Mouse (Mus musculus): Measurements from ENCODE around the gene Nedd4. TPM values are rescaled to one million over a fixed set of nuclear protein-coding genes. Genes with fewer than 3 reads are reported as not detected.

Nedd4 gene
- polyA plus RNA-seq, 1 experiment from 2014 or later, result 563 TPM

- Histone ChIP-seq H3K4me1 (replicated peaks) (peaks cover 10% of the 10 kb centered on the region), H3K36me3 (no peaks in the 10 kb centered on the region), H3K9me3 (no peaks in the 10 kb centered on the region), H3K9ac (replicated peaks) (no peak overlapping the region), H3K27me3 (no peaks in the 10 kb centered on the region), H3K27ac (no peak overlapping the region), H3K4me3 (replicated peaks) (no peak overlapping the region), H3K4me2 (replicated peaks) (no peak overlapping the region)
- 49% methylated on average over 5 of the region's 5 CpGs for WGBS
- ATAC-seq, result no peak
These were observed 118.5 kb downstream of the Nedd4 start for GRCm38 (mm10) chr9:72780694-72781093.

- Histone ChIP-seq H3K27ac (no peak overlapping the region), H3K9ac (replicated peaks) (no peak overlapping the region), H3K9me3 (no peaks in the 10 kb centered on the region), H3K4me1 (replicated peaks) (peaks cover 10% of the 10 kb centered on the region), H3K4me2 (replicated peaks) (no peak overlapping the region), H3K27me3 (no peaks in the 10 kb centered on the region), H3K4me3 (replicated peaks) (no peak overlapping the region), H3K36me3 (no peaks in the 10 kb centered on the region)
- 70% methylated on average over 4 of the region's 4 CpGs for WGBS
- no peak for ATAC-seq
These were observed 119.3 kb downstream of the Nedd4 start for GRCm38 (mm10) chr9:72781466-72781865.

- Histone ChIP-seq H3K27ac (no peak overlapping the region), H3K9me3 (no peaks in the 10 kb centered on the region), H3K27me3 (no peaks in the 10 kb centered on the region), H3K4me1 (replicated peaks) (peaks cover 10% of the 10 kb centered on the region), H3K4me2 (replicated peaks) (no peak overlapping the region), H3K9ac (replicated peaks) (no peak overlapping the region), H3K36me3 (no peaks in the 10 kb centered on the region), H3K4me3 (replicated peaks) (no peak overlapping the region)
- 64% methylated on average over 8 of the region's 8 CpGs for WGBS
- ATAC-seq, result no peak
These were observed 120.0 kb downstream of the Nedd4 start for GRCm38 (mm10) chr9:72782121-72782520.

- H3K27me3 ChIP-seq, result no peaks in the 10 kb centered on the region
- H3K4me1 ChIP-seq (replicated peaks), result no peaks in the 10 kb centered on the region
- H3K9me3 ChIP-seq, result no peaks in the 10 kb centered on the region
- no peak overlapping the region for H3K9ac ChIP-seq (replicated peaks)
- H3K4me3 ChIP-seq (replicated peaks), result no peak overlapping the region
- no peak overlapping the region for H3K4me2 ChIP-seq (replicated peaks)
- no peak overlapping the region for H3K27ac ChIP-seq
- 88% methylated on average over 1 of the region's 1 CpGs for WGBS
- H3K36me3 ChIP-seq, result no peaks in the 10 kb centered on the region
- ATAC-seq, result no peak
These were observed 125.6 kb downstream of the Nedd4 start for GRCm38 (mm10) chr9:72787732-72788131.

GRCm38 (mm10) chr9:72790530-72791212 lies 128.5 kb downstream of the Nedd4 start:
- Histone ChIP-seq H3K4me1 (replicated peaks) (no peaks in the 10 kb centered on the region), H3K27me3 (no peaks in the 10 kb centered on the region), H3K36me3 (no peaks in the 10 kb centered on the region), H3K4me3 (replicated peaks) (no peak overlapping the region), H3K4me2 (replicated peaks) (no peak overlapping the region), H3K9me3 (no peaks in the 10 kb centered on the region), H3K9ac (replicated peaks) (no peak overlapping the region), H3K27ac (no peak overlapping the region)
- WGBS, result 58% methylated on average over 14 of the region's 14 CpGs
- no peak for ATAC-seq

- Histone ChIP-seq H3K4me1 (replicated peaks) (no peaks in the 10 kb centered on the region), H3K4me2 (replicated peaks) (no peak overlapping the region), H3K36me3 (no peaks in the 10 kb centered on the region), H3K4me3 (replicated peaks) (no peak overlapping the region), H3K27ac (no peak overlapping the region), H3K9ac (replicated peaks) (no peak overlapping the region), H3K9me3 (no peaks in the 10 kb centered on the region), H3K27me3 (no peaks in the 10 kb centered on the region)
- ATAC-seq, result no peak
- 50% methylated on average over 10 of the region's 10 CpGs for WGBS
These were observed 129.1 kb downstream of the Nedd4 start for GRCm38 (mm10) chr9:72791213-72791582.

- ATAC-seq, result no peak
- H3K4me2 ChIP-seq (replicated peaks), result no peak overlapping the region
- H3K9me3 ChIP-seq, result no peaks in the 10 kb centered on the region
- no peak overlapping the region for H3K9ac ChIP-seq (replicated peaks)
- no peak overlapping the region for H3K27ac ChIP-seq
- no peaks in the 10 kb centered on the region for H3K36me3 ChIP-seq
- H3K27me3 ChIP-seq, result no peaks in the 10 kb centered on the region
- H3K4me1 ChIP-seq (replicated peaks), result no peaks in the 10 kb centered on the region
- WGBS, result 11% methylated on average over 6 of the region's 6 CpGs
- no peak overlapping the region for H3K4me3 ChIP-seq (replicated peaks)
These were observed 129.5 kb downstream of the Nedd4 start for GRCm38 (mm10) chr9:72791681-72792080.

GRCm38 (mm10) chr9:72795243-72795642 lies 133.1 kb downstream of the Nedd4 start:
- Histone ChIP-seq H3K4me2 (replicated peaks) (no peak overlapping the region), H3K27ac (no peak overlapping the region), H3K27me3 (no peaks in the 10 kb centered on the region), H3K4me1 (replicated peaks) (no peaks in the 10 kb centered on the region), H3K36me3 (no peaks in the 10 kb centered on the region), H3K9ac (replicated peaks) (no peak overlapping the region), H3K9me3 (no peaks in the 10 kb centered on the region), H3K4me3 (replicated peaks) (no peak overlapping the region)
- ATAC-seq, result no peak
- 84% methylated on average over 3 of the region's 3 CpGs for WGBS

- H3K27ac ChIP-seq, result no peak overlapping the region
These were observed 135.0 kb downstream of the Nedd4 start for GRCm38 (mm10) chr9:72797136-72797621.

More at GRCm38 (mm10) chr9:72797136-72797621, 135.0 kb downstream of the Nedd4 start:
- ATAC-seq, result no peak
- Histone ChIP-seq H3K4me3 (replicated peaks) (no peak overlapping the region), H3K36me3 (no peaks in the 10 kb centered on the region), H3K4me2 (replicated peaks) (no peak overlapping the region), H3K27me3 (0 out of 2 replicates have a peak, but pooled peaks cover 4% of the 10 kb centered on the region), H3K4me1 (replicated peaks) (no peaks in the 10 kb centered on the region), H3K9me3 (no peaks in the 10 kb centered on the region), H3K9ac (replicated peaks) (no peak overlapping the region)
- 58% methylated on average over 9 of the region's 9 CpGs for WGBS

Other genes starting within 250 kb of the Nedd4 start
- 16.1 and 19.9 TPM in 2 replicates for gene Mns1, start 224.3 kb upstream of the Nedd4 start, polyA plus RNA-seq (2015; fragmentation: Nextera tagmentation; extraction: Ambion mirVana)
- 50.7 and 53.0 TPM in 2 replicates for gene Tex9, start 170.1 kb upstream of the Nedd4 start, polyA plus RNA-seq (2015; fragmentation: Nextera tagmentation; extraction: Ambion mirVana)
- gene Rfx7, start 130.1 kb upstream of the Nedd4 start, polyA plus RNA-seq (2015; fragmentation: Nextera tagmentation; extraction: Ambion mirVana), result 17.8 and 19.8 TPM in 2 replicates
- gene Prtg, start 144.5 kb downstream of the Nedd4 start, polyA plus RNA-seq (2015; fragmentation: Nextera tagmentation; extraction: Ambion mirVana), result 0.63 and 0.77 TPM in 2 replicates